Mouse (Mus musculus): Measurements from ENCODE around the gene Slc9a3r2.
"Not testable (repeated sequence)": the region's sequence is repeated elsewhere in the genome, so short reads cannot be mapped to it uniquely, and the experiment has no call there.

The Slc9a3r2 gene

DNA sequence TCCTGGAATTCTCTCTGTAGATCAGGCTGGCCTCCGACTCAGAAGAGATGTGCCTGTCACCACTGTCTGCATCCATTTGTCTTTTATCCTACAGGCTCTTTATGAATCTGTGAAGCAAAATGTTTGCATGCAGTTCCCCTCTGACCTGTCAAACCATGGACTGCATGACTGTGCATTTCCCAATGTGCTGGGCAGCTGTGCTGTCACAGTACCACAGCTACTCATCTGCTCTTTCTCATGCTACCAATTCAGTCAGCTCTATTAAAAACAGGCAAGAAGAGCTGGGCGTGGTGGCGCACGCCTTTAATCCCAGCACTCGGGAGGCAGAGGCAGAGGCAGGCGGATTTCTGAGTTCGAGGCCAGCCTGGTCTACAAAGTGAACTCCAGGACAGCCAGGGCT lies 16.9 kb upstream of the Slc9a3r2 start:
- not testable (repeated sequence) for DNase-seq (ENCODE audit: low spot score)

DNA sequence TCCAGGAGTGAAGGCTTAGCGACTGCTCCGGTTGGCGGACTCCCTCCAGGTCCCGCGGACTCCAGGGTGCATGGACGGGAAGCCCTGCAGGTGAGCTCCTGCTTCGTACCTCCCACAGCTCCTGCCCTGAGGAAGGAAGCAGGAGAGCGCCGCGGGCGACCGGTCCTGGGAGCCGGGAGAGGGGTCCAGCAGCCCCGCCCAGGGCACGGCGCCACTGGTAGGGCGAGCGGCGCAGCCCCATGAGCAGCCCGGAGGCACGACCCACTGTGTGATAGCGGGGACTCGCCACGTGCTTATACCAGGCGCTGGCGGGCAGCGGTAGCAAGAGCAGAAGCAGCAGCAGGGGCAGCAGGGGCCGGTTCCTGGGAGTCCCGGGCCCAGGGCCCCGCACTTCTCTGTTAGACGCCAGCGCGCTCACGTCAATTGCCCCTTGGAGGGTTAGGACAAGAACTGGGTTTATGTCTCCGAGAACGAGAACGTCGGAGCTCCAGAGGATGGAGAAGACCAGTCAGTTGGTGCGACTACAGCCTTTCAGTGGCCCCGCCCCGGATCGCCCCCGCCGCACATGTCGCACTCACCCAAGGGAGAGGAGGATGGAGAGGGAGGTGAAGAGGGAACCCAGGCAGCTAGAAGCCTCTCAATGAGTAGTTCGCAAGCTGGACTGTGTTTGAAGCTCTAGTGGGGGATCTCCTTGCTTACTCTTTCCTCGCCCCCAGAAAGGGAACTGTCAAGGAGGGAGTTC lies 8.1 kb upstream of the Slc9a3r2 start, which contains the start of gene Npw:
Gene Npw, minus strand, starts transcription at position 441 of the 742 bp plus-strand sequence.
- no peak for DNase-seq (ENCODE audit: low spot score)

DNA sequence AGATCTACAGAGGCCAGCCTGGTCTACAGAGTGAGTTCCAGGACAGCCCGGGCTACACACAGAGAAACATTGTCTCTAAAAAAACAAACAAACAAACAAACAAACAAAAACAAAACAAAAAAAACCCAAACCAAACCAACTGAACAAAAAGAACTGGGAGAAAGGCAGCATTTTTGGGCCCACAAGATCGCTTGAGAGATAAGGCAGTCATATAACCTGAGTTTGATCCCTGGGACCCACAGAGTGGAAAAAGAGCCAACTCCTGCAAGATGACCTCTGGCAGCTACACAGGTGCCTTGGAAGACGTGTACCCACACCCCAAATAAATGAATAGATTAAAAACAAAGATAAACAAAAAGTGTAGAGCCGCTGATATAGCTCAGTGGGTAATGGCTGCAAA lies 4.8 kb upstream of the Slc9a3r2 start:
- DNase-seq (ENCODE audit: low spot score): no peak

DNA sequence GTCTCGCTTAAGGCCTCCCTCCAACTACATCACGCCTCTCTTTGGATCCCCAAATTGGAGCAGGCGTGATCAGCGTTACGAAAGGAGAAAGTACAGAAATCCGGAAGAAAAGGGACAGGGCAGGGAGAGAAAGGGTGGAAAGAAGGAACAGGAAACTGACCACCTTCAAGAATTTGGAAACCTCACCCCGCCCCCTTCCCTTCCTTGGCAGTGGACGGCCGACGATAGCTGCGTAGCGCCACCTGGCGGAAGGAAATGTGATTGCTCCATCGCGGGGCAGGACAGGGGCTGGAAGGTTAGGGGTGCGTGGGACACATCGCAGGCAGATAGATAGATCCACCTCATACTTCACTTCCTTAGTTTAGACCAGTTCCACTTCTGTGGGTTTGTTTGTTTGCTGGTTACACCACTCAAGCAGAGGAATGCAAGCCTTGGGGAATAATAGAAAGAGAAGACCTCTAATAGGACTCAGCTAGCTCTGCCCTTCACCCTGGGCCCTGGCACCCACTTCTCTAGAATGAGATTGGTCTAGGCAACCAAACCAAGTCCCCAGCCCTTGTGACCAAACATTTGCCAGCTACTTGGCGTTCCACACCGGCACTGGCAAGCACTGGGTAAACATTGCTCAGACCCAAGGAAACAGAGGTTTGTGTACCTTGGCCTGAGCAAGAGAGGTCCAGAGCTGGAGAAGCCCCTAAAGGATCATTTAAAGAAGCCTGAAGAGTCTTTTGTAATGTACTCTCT lies 4.0 kb upstream of the Slc9a3r2 start:
- DNase-seq (ENCODE audit: low spot score): no peak

DNA sequence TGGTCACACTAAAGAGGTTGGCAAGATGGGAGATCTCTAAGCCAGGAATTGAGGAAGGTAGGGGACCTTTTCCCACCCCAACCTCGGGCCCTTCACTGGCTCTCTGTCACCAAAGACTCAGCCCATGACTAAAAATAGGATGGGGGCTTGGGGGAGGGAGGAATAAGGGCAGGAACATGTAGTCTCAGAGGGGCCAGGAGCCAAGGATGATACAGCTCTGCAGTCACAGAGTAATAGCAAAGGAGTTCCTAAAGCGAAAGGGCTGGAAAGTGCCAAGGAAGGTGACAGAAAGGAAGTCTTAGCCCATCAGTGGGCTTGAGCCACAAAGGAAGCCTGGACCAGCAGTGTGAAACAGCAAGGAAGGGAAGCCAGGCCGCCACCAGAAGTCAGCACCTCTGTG lies 1.7 kb upstream of the Slc9a3r2 start:
- DNase-seq (ENCODE audit: low spot score): no peak

DNA sequence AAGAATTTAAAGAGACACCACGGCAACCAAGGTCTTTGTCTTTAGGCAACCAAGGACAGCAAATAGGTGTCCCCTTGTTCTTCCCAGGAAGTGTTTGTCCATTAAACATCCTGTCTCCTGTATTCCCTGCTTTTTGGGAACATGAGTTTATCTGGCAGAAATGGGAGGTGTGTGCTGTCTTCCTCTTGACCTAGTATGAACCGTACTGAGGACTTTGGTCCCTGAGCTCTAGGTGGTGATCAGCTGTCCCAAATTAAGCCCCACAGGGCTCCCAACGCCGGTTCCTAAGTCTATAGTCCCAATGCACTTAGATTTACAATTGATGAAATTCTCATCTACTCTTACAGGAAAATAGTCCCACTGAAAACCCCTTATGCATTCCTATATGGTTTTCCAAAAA lies 639 bp upstream of the Slc9a3r2 start:
- DNase-seq (ENCODE audit: low spot score): no peak

DNA sequence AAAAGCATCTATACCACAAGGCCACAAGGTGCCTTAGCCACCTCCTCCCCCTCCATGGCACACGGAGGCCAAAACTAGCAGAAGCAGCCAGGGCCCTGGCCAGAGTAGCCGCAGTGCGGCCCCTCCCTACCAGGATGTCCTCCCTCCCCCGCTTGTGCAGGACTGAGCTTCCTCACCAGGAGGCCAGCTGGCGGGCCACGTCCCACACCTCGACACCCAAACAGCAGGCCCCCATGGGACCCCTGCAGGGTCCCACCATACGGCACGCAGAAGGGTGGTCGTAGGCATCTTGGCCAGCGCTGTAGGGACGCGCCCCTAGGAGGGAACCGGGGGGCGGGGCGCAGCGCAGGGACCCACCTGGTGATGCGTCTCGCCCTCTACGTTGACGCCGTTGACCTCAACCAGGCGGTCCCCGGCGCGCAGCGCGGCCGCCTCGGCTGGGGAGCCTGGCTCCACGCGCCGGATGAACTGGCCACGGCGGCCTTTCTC lies 502 bp downstream of the Slc9a3r2 start:
- DNase-seq (ENCODE audit: low spot score): no peak

DNA sequence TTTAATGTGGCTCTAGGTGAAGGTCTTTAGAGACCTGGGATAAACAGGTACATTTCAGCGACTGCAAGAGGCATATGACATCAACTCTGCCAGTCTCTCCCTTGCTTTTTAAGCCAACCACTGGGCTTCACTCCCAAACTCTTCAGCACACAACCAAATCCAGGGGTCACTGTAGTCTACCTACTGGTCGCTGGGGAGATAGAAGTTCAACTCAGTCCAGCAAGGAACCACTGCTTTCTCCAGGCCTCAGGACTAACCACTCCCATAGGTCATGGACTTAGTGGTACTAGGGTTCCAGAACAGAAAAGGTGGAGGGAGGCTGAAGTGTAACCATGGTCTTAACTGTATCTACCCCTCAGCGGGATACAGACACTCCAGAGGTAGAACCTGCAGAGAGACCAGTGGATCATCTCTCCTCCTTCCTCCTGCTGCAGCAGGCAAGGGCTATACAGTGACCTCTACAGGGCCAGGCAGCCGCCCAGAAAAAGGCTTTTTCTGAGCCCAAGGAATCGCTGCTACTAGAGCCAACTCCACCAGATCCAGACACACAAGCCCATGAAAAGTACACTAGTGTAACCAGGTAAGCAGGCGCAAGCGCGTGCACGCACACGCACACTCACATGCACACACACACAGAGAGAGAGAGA lies 1.3 kb downstream of the Slc9a3r2 start:
- no peak for DNase-seq (ENCODE audit: low spot score)

DNA sequence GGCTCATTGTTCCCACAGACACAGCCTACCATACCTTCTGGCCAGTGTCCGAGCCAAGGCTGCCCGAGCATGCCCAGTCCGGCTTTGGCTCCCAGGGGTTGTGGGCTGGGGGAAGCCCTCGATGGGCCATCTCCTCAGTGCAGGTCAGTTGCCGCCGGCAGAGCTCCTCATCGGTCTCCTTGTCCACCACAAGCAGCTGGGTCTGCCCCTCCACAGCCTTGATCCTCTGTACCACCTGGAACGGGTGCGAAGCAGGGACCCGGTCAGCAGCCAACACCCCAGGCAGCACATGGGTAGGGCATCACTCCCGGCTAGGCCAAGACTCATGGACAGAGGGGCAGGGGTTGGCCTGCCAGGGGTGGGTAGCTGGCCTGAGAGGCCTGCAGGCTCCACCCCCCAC lies 2.6 kb downstream of the Slc9a3r2 start:
- DNase-seq (ENCODE audit: low spot score): no peak

DNA sequence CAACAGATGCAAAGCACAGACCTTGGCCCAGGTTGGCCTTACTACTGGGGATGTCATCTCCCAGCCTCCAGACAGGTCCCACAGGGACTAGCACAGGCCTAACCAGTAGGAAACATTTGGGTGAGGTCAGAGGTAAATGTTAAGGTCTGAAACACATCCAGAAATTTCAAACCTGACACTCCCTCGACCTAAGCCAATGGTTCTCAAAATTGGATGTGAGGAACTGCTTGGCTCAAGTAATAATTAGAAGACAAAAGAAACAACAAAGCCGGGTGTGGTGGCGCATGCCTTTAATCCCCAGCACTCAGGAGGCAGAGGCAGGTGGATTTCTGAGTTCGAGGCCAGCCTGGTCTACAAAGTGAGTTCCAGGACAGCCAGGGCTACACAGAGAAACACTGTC lies 3.7 kb downstream of the Slc9a3r2 start:
- no peak for DNase-seq (ENCODE audit: low spot score)

DNA sequence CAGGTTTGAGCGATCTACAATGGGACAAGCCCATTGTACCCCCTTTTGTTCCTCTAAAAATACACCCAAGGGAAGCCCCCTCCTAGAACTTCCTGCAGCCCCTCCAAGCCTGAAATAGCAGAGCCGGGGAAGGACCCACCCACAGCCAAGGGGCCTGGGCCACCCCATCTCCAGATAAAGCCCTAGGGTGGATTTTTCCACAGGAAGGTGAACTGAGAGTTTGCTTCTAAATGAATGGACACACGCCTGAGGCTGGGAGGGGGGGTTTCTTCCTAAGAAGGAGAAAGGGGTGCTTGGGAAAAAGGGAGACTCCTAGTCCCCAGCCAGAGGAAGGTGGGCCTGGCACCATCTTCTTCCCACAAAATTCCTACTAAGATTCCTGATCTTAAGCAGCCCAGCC lies 4.2 kb downstream of the Slc9a3r2 start:
- DNase-seq (ENCODE audit: low spot score): no peak

DNA sequence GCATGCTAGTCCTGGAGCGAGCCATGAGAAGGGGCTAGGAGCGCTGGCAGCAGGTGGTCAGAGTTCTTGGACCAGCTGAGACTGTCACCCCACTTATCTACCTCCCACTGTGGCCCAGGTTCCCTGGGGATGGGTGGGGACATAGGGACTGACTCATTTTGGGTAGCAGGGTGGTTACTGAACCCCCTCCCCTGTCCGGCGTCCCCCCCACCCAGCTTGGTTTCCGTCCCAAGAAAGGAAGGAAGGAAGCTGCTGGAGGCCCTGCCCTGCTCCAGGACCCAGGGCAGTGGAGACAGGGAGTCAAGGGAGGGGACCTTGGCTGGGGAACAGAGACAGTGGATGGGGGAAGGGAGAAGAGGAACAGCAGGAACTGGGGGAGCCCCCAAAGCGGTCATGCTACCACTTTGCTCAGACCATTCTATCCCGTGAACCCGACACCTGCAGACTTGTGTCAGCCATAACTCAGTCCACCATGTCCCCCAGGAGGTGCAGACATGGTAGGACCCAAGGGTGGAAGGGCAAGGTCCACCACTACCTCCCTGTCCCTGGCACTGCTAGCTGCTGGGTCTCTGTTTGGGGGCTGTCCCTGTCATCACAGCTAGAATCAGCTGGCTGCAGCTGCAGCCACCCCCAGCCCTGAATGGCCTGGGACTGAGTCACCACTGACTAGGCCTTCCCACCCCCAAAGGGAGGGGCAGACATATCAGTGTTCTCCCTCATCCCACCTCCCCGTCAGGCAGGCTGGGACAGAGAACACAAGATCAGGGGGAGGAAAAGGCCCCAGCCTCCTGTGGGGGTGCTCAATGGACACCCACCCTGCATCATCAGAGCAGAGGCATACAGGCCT lies 5.0 kb downstream of the Slc9a3r2 start:
- no peak for DNase-seq (ENCODE audit: low spot score)

DNA sequence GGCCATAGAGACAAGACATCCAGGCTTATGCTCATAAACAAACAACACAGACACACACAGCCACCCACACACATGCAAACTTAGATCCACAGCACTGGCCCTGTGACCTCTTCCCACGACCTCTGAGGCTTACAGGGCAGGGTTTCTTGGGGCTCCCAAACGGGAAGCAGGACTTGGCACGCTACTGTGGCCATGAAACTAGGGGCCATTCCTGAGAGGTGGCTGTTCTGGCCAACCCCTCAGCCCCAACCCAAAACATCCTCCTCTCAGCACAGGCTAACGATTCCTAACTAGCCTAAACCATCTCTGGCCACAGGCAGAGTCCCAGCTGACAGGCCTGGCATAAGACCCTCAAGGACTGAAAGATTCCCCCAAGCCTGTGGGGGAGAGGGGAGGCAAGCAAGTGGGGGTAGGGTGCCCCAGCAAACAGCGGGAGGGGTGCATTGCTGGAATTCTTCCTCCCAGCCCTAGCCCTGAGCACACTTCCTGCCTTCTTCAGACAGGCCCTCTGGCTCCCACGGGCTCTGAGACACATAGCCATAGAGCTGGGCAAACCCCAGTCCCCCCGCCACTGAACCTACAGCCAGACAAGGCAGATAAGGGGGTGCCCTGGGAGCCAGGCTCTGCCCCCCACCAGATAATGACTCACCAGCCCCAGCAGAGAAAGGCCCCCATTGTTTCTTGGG lies 6.0 kb downstream of the Slc9a3r2 start:
- DNase-seq (ENCODE audit: low spot score): no peak

DNA sequence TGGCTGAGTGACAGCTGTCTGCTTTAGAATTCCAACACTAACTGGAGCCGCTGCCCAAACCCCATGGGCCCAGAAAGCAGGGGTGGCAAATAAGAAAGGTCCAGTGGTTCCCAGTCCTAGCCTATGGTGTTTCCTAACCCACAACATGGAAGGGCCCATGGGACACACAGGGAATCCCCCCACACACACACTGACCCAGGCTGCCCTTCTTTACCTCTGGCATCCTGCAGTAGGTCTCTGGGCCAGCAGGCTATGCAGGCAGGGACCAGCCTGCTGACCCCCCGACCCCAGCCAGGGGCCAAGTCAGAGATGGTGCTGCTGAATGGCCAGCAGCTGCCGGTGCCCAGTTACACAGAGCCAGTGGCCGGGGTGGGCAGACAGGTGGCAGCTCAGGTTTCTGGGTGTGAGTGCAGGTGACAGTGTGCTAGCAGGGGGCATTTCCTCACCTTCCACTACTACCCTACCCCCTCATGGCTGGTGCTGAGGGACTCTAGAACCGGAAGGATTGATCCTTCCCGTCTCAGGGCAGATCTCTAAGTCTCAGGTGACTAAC lies 7.3 kb downstream of the Slc9a3r2 start:
- DNase-seq (ENCODE audit: low spot score): no peak

DNA sequence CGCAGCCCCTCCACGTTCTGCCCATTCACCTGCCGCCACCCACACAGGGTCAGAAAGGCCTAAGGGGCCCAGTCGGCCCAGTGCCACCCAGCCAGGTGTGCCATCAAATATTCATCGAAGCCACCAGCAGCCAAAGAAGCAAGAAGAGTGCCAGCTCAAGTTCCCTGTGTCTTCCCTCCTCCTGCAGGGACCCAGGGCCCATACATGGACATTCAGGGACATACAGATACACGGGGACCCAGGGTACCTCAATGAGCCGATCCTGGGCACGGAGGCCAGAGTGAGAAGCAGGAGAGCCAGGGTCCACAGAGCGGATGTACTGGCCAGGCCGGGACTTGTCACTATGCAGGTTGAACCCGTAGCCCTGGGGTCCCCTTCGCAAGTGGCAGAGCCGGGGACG lies 8.2 kb downstream of the Slc9a3r2 start:
- DNase-seq (ENCODE audit: low spot score): no peak

DNA sequence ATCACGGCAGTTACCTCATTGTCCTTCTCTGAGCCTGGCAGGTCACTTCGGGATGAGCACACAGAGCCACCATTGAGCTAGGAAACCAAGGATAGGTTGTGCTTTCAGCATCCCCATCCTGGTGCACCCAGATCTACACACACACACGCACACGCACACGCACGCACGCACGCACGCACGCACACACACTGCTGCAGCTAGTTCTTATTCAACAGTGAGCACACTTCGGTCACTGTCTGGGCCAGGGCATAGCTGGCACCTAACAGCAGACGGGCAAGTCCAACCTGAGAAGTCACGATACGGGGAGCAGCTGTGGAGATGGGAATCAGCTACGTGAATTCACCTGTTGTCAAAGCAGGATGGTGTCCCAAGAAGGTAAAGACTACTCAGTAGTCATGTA lies 9.5 kb downstream of the Slc9a3r2 start:
- DNase-seq (ENCODE audit: low spot score): no peak

DNA sequence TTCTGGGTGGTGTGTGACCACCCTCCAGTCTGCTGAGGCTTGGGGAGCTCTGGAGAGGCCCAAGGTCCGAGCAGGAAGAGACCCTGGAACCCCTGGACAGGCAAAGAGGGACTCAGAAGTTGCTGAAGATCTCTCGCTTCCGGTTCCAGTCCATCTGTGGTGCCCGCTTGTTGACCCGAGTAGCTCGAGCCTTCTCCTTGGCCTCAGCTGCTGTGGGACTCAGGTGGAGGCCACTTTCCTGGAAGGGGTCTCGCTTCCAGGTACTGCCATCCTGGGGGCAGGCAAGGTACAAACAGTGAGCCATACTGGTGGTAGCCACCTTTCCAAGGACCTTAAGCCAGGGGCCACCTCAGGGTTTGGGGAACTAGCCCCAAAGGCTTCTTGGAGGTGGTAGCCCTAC lies 10.0 kb downstream of the Slc9a3r2 start:
- no peak for DNase-seq (ENCODE audit: low spot score)

DNA sequence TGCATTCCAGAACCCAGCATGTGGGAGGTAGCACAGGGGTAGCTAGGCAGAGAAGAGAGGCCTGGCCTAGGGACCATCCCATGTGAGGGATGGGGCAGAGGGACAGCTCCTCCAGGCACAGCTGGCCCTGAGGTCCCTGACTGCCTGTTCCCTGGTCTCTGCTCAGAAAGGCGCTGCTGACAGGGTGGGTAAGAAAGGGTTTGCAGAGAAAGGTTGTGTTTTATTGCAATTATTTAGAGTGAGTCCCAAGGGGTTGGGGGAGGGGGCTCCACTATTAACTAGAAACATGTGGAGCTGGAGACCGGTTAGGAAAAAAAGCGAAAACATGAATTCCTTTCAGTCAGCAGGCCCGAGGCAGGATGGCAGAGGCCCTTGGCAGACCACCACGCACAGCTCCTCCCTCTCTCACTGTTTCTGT lies 10.5 kb downstream of the Slc9a3r2 start:
- DNase-seq (ENCODE audit: low spot score): no peak

DNA sequence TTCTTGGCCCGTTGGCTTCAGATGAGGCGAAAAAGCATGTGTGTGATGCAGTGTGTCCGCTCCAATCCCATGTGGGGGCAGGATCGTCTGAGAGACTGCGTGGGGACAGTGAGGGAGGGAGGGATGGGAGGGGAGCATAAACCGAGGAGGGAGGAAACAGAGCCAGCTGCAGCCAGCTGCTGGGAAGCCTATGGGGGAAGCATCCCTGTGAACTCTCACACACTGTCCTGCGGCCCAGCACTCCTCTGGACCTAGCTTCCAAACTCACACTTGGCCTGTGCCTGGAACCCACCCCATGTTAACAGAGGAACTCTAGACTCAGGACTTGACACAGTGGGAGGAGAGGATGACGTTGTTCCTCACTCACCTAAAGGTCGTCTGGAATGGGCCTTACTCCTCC lies 11.3 kb downstream of the Slc9a3r2 start:
- no peak for DNase-seq (ENCODE audit: low spot score)

DNA sequence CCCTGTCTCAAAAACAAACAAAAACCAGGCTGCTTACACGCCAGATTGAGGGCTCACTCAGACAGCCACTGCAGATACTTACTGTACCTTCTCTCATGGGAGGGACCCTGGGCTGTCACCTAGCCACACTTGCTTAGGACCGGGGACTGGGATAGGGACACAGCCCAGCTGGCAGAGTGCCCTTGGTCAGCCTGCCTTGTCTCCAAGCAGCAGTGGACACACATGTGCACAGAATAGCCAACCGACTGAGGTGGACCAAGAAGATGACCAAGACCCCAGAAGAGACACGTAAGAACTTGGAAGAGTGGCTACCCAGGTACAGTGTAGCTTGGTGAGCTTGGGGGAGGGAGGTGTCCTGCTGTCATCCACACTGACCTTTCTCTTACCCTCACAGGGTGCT lies 11.9 kb downstream of the Slc9a3r2 start:
- DNase-seq (ENCODE audit: low spot score): no peak
